Comparison of ENCODE assay signal across 13 mouse cellular contexts in genomic region chr11:33193695-33194094, GRCm38 (mm10). TPM values are rescaled to one million over a fixed set of nuclear protein-coding genes. Genes with fewer than 3 reads are reported as not detected.
DNase-seq lines count a peak whose midpoint lies in the region; ATAC-seq lines count a peak whose summit lies in the region.
"Had no signal": no experiment of that assay in that cellular context is flagged by ENCODE, and none has a peak within 500 bp of the region (broad histone marks: within the 10 kb centered on the region; RNA-seq: fewer than 3 reads in every experiment).

No protein-coding gene starts in this region.

- no peaks in the 10 kb centered on the region for H3K36me3 ChIP-seq in kidney, embryonic 15.5 days
- no peaks in the 10 kb centered on the region for H3K36me3 ChIP-seq in hindbrain, embryonic 16.5 days (ENCODE audit: control insufficient read depth, insufficient read depth, low read length)
- no peaks in the 10 kb centered on the region for H3K36me3 ChIP-seq in neural tube, embryonic 12.5 days

- peaks cover 17% of the 10 kb centered on the region; the same call in 1 of the 2 replicates for H3K4me1 ChIP-seq in kidney, embryonic 15.5 days
- no peaks in the 10 kb centered on the region for H3K4me1 ChIP-seq in hindbrain, embryonic 16.5 days (ENCODE audit: control insufficient read depth, insufficient read depth, low read depth, low read length)
- H3K4me1 ChIP-seq in neural tube, embryonic 12.5 days: peaks cover 13% of the 10 kb centered on the region

- H3K9me3 ChIP-seq in kidney, embryonic 15.5 days (replicated peaks): peaks cover 12% of the 10 kb centered on the region; the same call in 1 of the 2 replicates
- H3K9me3 ChIP-seq in hindbrain, embryonic 16.5 days (ENCODE audit: control insufficient read depth, low read length): peaks cover 8% of the 10 kb centered on the region
- H3K9me3 ChIP-seq in neural tube, embryonic 12.5 days: no peaks in the 10 kb centered on the region

- WGBS in kidney, embryonic 15.5 days: 5% methylated on average over 12 of the region's 12 CpGs
- under 1% methylated on average over 12 of the region's 12 CpGs for WGBS in hindbrain, embryonic 16.5 days
- 2% methylated on average over 12 of the region's 12 CpGs for WGBS in neural tube, embryonic 12.5 days

- ATAC-seq in kidney, embryonic 15.5 days (replicated peaks; ENCODE audit: low FRiP score): no peak
- peak; percentile 46; the same call in 1 of the 2 replicates for ATAC-seq in hindbrain, embryonic 16.5 days
- ATAC-seq in neural tube, embryonic 12.5 days (ENCODE audit: low FRiP score, low read depth): peak; percentile 31; the same call in 1 of the 2 replicates

- H3K9ac ChIP-seq in kidney, embryonic 15.5 days: no peak overlapping the region
- H3K9ac ChIP-seq in hindbrain, embryonic 16.5 days (ENCODE audit: low read depth, low read length): no peak overlapping the region
- no peak overlapping the region for H3K9ac ChIP-seq in neural tube, embryonic 12.5 days
- H3K9ac ChIP-seq: liver, embryonic 14.5 days had no signal

- H3K27ac ChIP-seq in kidney, embryonic 15.5 days: no peak overlapping the region
- H3K27ac ChIP-seq in hindbrain, embryonic 16.5 days (ENCODE audit: low read depth, low read length): no peak overlapping the region
- H3K27ac ChIP-seq in neural tube, embryonic 12.5 days: no peak overlapping the region
- H3K27ac ChIP-seq: liver, embryonic 14.5 days had no signal

- peak overlapping the region; percentile 17 for H3K4me2 ChIP-seq in kidney, embryonic 15.5 days
- H3K4me2 ChIP-seq in hindbrain, embryonic 16.5 days (ENCODE audit: low read length): no peak overlapping the region
- peak overlapping the region; percentile 31 for H3K4me2 ChIP-seq in neural tube, embryonic 12.5 days (replicated peaks)

- H3K4me3 ChIP-seq in kidney, embryonic 15.5 days (replicated peaks): no peak overlapping the region
- no peak overlapping the region for H3K4me3 ChIP-seq in hindbrain, embryonic 16.5 days (ENCODE audit: low read length)
- H3K4me3 ChIP-seq in neural tube, embryonic 12.5 days: no peak overlapping the region

- DNase-seq in kidney, adult 8-10 months: no peak
- peak; percentile 54 for DNase-seq in embryo, embryonic 9.5 days (ENCODE audit: extremely low spot score)
- DNase-seq in adrenal gland, postnatal 25 days: no peak
- DNase-seq in urinary bladder, postnatal 10 days (ENCODE audit: low spot score): no peak
- DNase-seq: adrenal gland, adult 8-10 months; cerebellum, postnatal 10 days; heart, postnatal 14 days; thymus, adult 18-20 months had no signal

- peaks cover 83% of the 10 kb centered on the region for H3K27me3 ChIP-seq in kidney, embryonic 15.5 days
- H3K27me3 ChIP-seq in hindbrain, embryonic 16.5 days (replicated peaks; ENCODE audit: control insufficient read depth, insufficient read depth, low read length): peaks cover 54% of the 10 kb centered on the region
- H3K27me3 ChIP-seq in neural tube, embryonic 12.5 days (replicated peaks): peaks cover 69% of the 10 kb centered on the region

RNA-seq across cellular contexts. Expression of gene Tlx3, which starts 9.7 kb away (rescaled TPM):
- polyA plus RNA-seq in kidney, embryonic 15.5 days (2015; fragmentation: Nextera tagmentation; extraction: Ambion mirVana): 0.30 TPM in 1 of 2 replicates, not detected in the other
- 9.1 and 11.5 TPM in 2 replicates for polyA plus RNA-seq in hindbrain, embryonic 16.5 days (2015; fragmentation: Nextera tagmentation; extraction: Ambion mirVana)
- polyA plus RNA-seq in neural tube, embryonic 12.5 days (2016; fragmentation: Nextera tagmentation; extraction: Ambion mirVana): 64.6 and 83.5 TPM in 2 replicates
- 0.27 TPM in 1 of 2 replicates, not detected in the other for total RNA-seq in adrenal gland, postnatal 25 days (2021)
- total RNA-seq: heart, postnatal 14 days; monocyte, adult 5-6 weeks had no signal
- polyA plus RNA-seq: liver, embryonic 14.5 days had no signal

RNA-seq across cellular contexts. Expression of gene Npm1, which starts 30.7 kb away (rescaled TPM):
- polyA plus RNA-seq in kidney, embryonic 15.5 days (2015; fragmentation: Nextera tagmentation; extraction: Ambion mirVana): 1,128 and 1,268 TPM in 2 replicates
- 351 and 353 TPM in 2 replicates for polyA plus RNA-seq in hindbrain, embryonic 16.5 days (2015; fragmentation: Nextera tagmentation; extraction: Ambion mirVana)
- polyA plus RNA-seq in neural tube, embryonic 12.5 days (2016; fragmentation: Nextera tagmentation; extraction: Ambion mirVana): 614 and 622 TPM in 2 replicates
- total RNA-seq in adrenal gland, postnatal 25 days (2021): 285 and 327 TPM in 2 replicates

RNA-seq across cellular contexts. Expression of gene Fgf18, which starts 46.5 kb away (rescaled TPM):
- polyA plus RNA-seq in kidney, embryonic 15.5 days (2015; fragmentation: Nextera tagmentation; extraction: Ambion mirVana): 2.5 and 4.3 TPM in 2 replicates
- polyA plus RNA-seq in hindbrain, embryonic 16.5 days (2015; fragmentation: Nextera tagmentation; extraction: Ambion mirVana): 7.2 and 9.0 TPM in 2 replicates
- polyA plus RNA-seq in neural tube, embryonic 12.5 days (2016; fragmentation: Nextera tagmentation; extraction: Ambion mirVana): 9.2 and 12.9 TPM in 2 replicates
- 0.79 and 1.6 TPM in 2 replicates for total RNA-seq in adrenal gland, postnatal 25 days (2021)
- total RNA-seq: monocyte, adult 5-6 weeks had no signal
